Mouse (Mus musculus): Measurements from ENCODE around the gene Iqgap2. TPM values are rescaled to one million over a fixed set of nuclear protein-coding genes. Genes with fewer than 3 reads are reported as not detected.

Gene Iqgap2
- total and polyA plus RNA-seq, 3 experiments: 0.27 to 0.32 TPM; not detected in 1

DNA sequence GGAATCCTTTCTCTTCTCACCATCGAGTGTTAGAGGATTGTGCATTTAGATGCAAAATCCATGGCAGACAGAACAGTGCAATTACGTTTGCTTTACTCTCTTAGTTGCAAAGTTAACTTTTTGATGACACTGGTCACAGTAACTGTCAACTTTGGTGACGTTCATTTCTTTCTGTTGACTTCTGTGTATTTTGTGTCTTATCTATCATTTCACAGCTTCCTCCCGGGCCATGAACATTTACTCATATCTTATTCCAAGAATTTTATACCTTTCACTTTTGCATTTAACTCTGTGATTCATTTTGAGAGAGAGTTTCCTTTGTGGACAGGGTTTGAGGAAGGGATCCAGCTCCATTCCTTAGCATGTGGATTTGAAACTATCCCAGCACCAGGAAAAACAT is 238.0 kb downstream of the Iqgap2 start (continued):
- TF ChIP-seq NRF1 (IDR thresholded peaks at IDR 0.05; ENCODE audit: insufficient read depth, low read depth, low read length, poor library complexity, severe bottlenecking): no peak

DNA sequence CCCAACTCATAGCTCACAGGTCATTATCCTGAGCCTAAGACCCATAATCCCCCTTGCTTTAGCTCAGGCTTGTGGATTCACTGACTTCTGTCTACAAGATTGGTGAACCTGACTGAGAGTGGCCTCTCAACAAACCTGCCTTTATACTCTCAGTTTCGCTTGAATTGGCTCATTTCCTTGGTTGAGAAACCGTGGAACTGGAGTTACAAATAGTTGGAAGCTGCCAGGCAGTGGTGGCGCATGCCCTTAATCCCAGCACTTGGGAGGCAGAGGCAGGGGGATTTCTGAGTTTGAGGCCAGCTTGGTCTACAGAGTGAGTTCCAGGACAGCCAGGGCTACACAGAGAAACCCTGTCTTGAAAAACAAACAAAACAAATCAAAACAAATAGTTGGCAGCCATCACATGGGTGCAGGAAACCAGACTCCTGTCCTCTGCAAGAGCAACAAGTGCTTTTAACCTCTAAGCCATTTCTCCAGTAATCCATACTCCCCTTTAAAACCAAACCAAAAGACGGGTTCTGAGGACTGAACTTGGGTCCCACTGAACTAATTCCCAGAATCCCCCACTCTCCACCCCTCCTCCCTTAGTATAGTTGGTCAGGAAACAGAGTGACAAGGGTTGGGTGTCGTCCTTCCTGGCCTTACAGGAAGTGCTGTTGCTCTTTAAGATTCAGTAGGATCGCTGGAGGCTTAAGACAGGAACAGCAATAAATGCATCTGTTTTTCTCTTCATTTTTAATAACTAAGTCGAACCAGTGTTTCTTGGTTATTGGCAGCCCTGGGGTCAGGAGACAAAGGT is 239.7 kb downstream of the Iqgap2 start:
- Histone ChIP-seq H3K36me3 (ENCODE audit: control insufficient read depth in 1 of 2, insufficient read depth in 2 of 2, low read length in 2 of 2) (peaks cover 0 to 33% of the 10 kb centered on the region in 2 experiments; a peak in 2 of 4 replicates), H3K4me3 (ENCODE audit: control insufficient read depth in 1 of 2, insufficient read depth in 1 of 2, low read depth in 2 of 2, low read length in 2 of 2) (no peak overlapping the region), H3K27me3 (ENCODE audit: control insufficient read depth in 1 of 2, insufficient read depth in 2 of 2, low read length in 2 of 2) (no peaks in the 10 kb centered on the region), H3K9ac (ENCODE audit: control insufficient read depth, low read depth, low read length, poor library complexity, severe bottlenecking) (no peak overlapping the region), H3K27ac (ENCODE audit: control insufficient read depth, low read depth, low read length) (no peak overlapping the region), H3K9me3 (replicated peaks; ENCODE audit: insufficient read depth, low read length) (no peaks in the 10 kb centered on the region), H3K4me1 (ENCODE audit: control insufficient read depth in 1 of 2, insufficient read depth in 2 of 2, low read length in 2 of 2) (peaks cover 6 to 44% of the 10 kb centered on the region in 2 experiments), H3K79me2 (ENCODE audit: control insufficient read depth, insufficient read depth, low read length, poor library complexity) (no peaks in the 10 kb centered on the region)
- TF ChIP-seq ZMIZ1 (IDR thresholded peaks at IDR 0.05; ENCODE audit: low read depth, low read length) (no peak), MAFK (IDR thresholded peaks at IDR 0.05; ENCODE audit: borderline replicate concordance, low read depth, low read length) (no peak), SMC3 (IDR thresholded peaks at IDR 0.05; ENCODE audit: low read depth, low read length) (no peak), NELFE (IDR thresholded peaks at IDR 0.05; ENCODE audit: low read depth, low read length) (no peak), HCFC1 (IDR thresholded peaks at IDR 0.05; ENCODE audit: low read depth, low read length) (no peak), USF1 (IDR thresholded peaks at IDR 0.05; ENCODE audit: low read depth, low read length) (no peak), MAX (IDR thresholded peaks at IDR 0.05; ENCODE audit: low read length) (no peak), POLR2AphosphoS5 (IDR thresholded peaks at IDR 0.05; ENCODE audit: borderline replicate concordance, low read depth, low read length) (no peak), MAZ (IDR thresholded peaks at IDR 0.05; ENCODE audit: low read depth, low read length) (no peak)
- DNase-seq (ENCODE audit: low read depth, low spot score): no peak

DNA sequence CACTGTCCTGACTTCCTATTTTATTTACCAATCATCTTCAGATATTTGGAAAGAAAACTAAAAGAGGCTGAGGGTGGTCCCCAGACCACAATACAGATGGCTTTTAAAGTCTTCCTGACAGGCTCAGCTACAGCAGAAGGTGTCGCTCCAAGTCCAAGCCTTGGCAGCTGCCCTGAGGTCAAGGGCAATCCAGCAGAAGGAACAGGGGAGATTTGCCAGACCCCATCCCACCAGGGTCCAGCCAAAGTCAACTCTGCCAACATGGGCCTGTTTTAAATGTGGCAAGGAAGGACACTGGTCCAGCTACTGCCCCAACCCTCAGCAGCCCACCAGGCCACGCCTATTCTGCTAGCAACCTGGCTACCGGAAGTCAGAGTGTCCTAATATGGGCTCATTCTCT is 241.8 kb downstream of the Iqgap2 start:
- peaks cover 0 to 18% of the 10 kb centered on the region in 2 experiments; a peak in 2 of 4 replicates for H3K36me3 ChIP-seq (ENCODE audit: control insufficient read depth in 1 of 2, insufficient read depth in 2 of 2, low read length in 2 of 2)
- H3K4me3 ChIP-seq (ENCODE audit: control insufficient read depth in 1 of 2, insufficient read depth in 1 of 2, low read depth in 2 of 2, low read length in 2 of 2): no peak overlapping the region
- H3K27ac ChIP-seq (ENCODE audit: control insufficient read depth, low read depth, low read length): no peak overlapping the region
- no peaks in the 10 kb centered on the region for H3K27me3 ChIP-seq (ENCODE audit: control insufficient read depth in 1 of 2, insufficient read depth in 2 of 2, low read length in 2 of 2)
- DNase-seq (ENCODE audit: low read depth, low spot score): no peak
- no peaks in the 10 kb centered on the region for H3K9me3 ChIP-seq (replicated peaks; ENCODE audit: insufficient read depth, low read length)
- no peak overlapping the region for H3K9ac ChIP-seq (ENCODE audit: control insufficient read depth, low read depth, low read length, poor library complexity, severe bottlenecking)
- TF ChIP-seq TBP (IDR thresholded peaks at IDR 0.05; ENCODE audit: low read depth, low read length) (no peak), GATA1 (IDR thresholded peaks at IDR 0.05; ENCODE audit: low read depth, low read length) (no peak), POLR2A (IDR thresholded peaks at IDR 0.05; ENCODE audit: control insufficient read depth in 1 of 2, insufficient read depth in 1 of 2, low read depth in 1 of 2, low read length in 2 of 2, poor library complexity in 1 of 2) (no peak), POLR2AphosphoS2 (IDR thresholded peaks at IDR 0.05; ENCODE audit: low read length) (no peak)
- H3K79me2 ChIP-seq (ENCODE audit: control insufficient read depth, insufficient read depth, low read length, poor library complexity): no peaks in the 10 kb centered on the region
- peaks cover 4 to 29% of the 10 kb centered on the region in 2 experiments for H3K4me1 ChIP-seq (ENCODE audit: control insufficient read depth in 1 of 2, insufficient read depth in 2 of 2, low read length in 2 of 2)
